30 mouse cellular contexts compared by ENCODE assay signal in genomic region chr5:147339560-147339959, GRCm38 (mm10). TPM values are rescaled to one million over a fixed set of nuclear protein-coding genes. Genes with fewer than 3 reads are reported as not detected.
DNase-seq lines count a peak whose midpoint lies in the region; ATAC-seq and TF ChIP-seq lines count a peak whose summit lies in the region.
"Had no signal": no experiment of that assay in that cellular context is flagged by ENCODE, and none has a peak within 500 bp of the region (broad histone marks: within the 10 kb centered on the region; RNA-seq: fewer than 3 reads in every experiment).

No protein-coding gene starts in this region.

- H3K9me3 ChIP-seq in liver, postnatal 0 days (ENCODE audit: low read length) = no peaks in the 10 kb centered on the region
- no peaks in the 10 kb centered on the region for H3K9me3 ChIP-seq in liver, embryonic 11.5 days (ENCODE audit: control insufficient read depth, low read length)
- H3K9me3 ChIP-seq: embryonic facial prominence, embryonic 13.5 days; heart, embryonic 10.5 days; hindbrain, embryonic 12.5 days; limb, embryonic 12.5 days; neural tube, embryonic 13.5 days had no signal

- no peaks in the 10 kb centered on the region for H3K36me3 ChIP-seq in liver, postnatal 0 days (replicated peaks; ENCODE audit: insufficient read depth, low read length)
- H3K36me3 ChIP-seq in liver, embryonic 11.5 days (ENCODE audit: control insufficient read depth, insufficient read depth, low read length) = no peaks in the 10 kb centered on the region
- no peaks in the 10 kb centered on the region for H3K36me3 ChIP-seq in kidney, adult 2 months (ENCODE audit: control insufficient read depth, insufficient read depth, low read length)
- H3K36me3 ChIP-seq: embryonic facial prominence, embryonic 13.5 days; heart, embryonic 10.5 days; hindbrain, embryonic 12.5 days; limb, embryonic 12.5 days; neural tube, embryonic 13.5 days had no signal

- TF ChIP-seq EP300 in liver, postnatal 0 days (IDR thresholded peaks at IDR 0.05; ENCODE audit: low read depth) = no peak

- no peak for DNase-seq in liver, postnatal 0 days
- no peak for DNase-seq in liver, embryonic 11.5 days (ENCODE audit: low spot score)
- peak; percentile 66 to 69 for DNase-seq in B cell, adult 2 months
- DNase-seq in kidney, adult 2 months = no peak
- DNase-seq in urinary bladder, postnatal 25 days (ENCODE audit: low spot score) = no peak
- no peak for DNase-seq in urinary bladder, postnatal 10 days (ENCODE audit: low spot score)
- DNase-seq: adrenal gland, postnatal 10 days; cerebellum, adult 9-11 months; gastrocnemius, postnatal 25 days; kidney, adult 8-10 months; lung, postnatal 10 days; right cerebral cortex, postnatal 25 days had no signal

- H3K4me3 ChIP-seq in liver, postnatal 0 days (ENCODE audit: low read depth, low read length) = no peak overlapping the region
- H3K4me3 ChIP-seq in liver, embryonic 11.5 days (ENCODE audit: low read depth, low read length) = no peak overlapping the region
- no peak overlapping the region for H3K4me3 ChIP-seq in kidney, adult 2 months (ENCODE audit: insufficient read depth, low read depth, low read length)
- H3K4me3 ChIP-seq: embryonic facial prominence, embryonic 13.5 days; heart, embryonic 10.5 days; hindbrain, embryonic 12.5 days; limb, embryonic 12.5 days; neural tube, embryonic 13.5 days had no signal

- H3K27ac ChIP-seq in liver, postnatal 0 days (ENCODE audit: low read depth) = peak overlapping the region; percentile 23; the same call in 1 of the 2 replicates
- H3K27ac ChIP-seq in liver, embryonic 11.5 days (ENCODE audit: low read depth, low read length) = no peak overlapping the region
- H3K27ac ChIP-seq in kidney, adult 2 months (ENCODE audit: insufficient read depth, low read depth, low read length) = no peak overlapping the region
- H3K27ac ChIP-seq: embryonic facial prominence, embryonic 13.5 days; heart, embryonic 10.5 days; hindbrain, embryonic 12.5 days; limb, embryonic 12.5 days; liver, embryonic 14.5 days; neural tube, embryonic 13.5 days had no signal

- ATAC-seq in liver, postnatal 0 days = peak; percentile 44; the same call in 1 of the 2 replicates
- no peak for ATAC-seq in liver, embryonic 11.5 days (replicated peaks; ENCODE audit: low FRiP score)
- ATAC-seq in common myeloid progenitor, adult 5-6 weeks (replicated peaks; ENCODE audit: low read depth, poor library complexity, severe bottlenecking) = peak; percentile 54
- ATAC-seq in neutrophil, adult 5-6 weeks (ENCODE audit: extremely low read depth, insufficient number of reproducible peaks, low FRiP score, poor library complexity, severe bottlenecking) = peak; percentile 55
- ATAC-seq: forebrain, embryonic 16.5 days; inflammation-experienced regulatory T-cells, adult 6 months had no signal

- TF ChIP-seq POLR2A in kidney, adult 2 months (IDR thresholded peaks at IDR 0.05; ENCODE audit: low read depth, low read length) = no peak

- H3K4me2 ChIP-seq in liver, postnatal 0 days (ENCODE audit: low read depth, low read length) = no peak overlapping the region
- no peak overlapping the region for H3K4me2 ChIP-seq in liver, embryonic 11.5 days
- H3K4me2 ChIP-seq: embryonic facial prominence, embryonic 13.5 days; hindbrain, embryonic 12.5 days; limb, embryonic 12.5 days; midbrain, embryonic 11.5 days; neural tube, embryonic 13.5 days had no signal

- no peak overlapping the region for H3K9ac ChIP-seq in liver, postnatal 0 days (replicated peaks)
- H3K9ac ChIP-seq in liver, embryonic 11.5 days (ENCODE audit: low read depth, low read length) = no peak overlapping the region
- H3K9ac ChIP-seq: embryonic facial prominence, embryonic 13.5 days; hindbrain, embryonic 12.5 days; limb, embryonic 12.5 days; liver, embryonic 14.5 days; neural tube, embryonic 13.5 days had no signal

- H3K27me3 ChIP-seq in liver, postnatal 0 days (ENCODE audit: insufficient read depth, low read length) = no peaks in the 10 kb centered on the region
- no peaks in the 10 kb centered on the region for H3K27me3 ChIP-seq in liver, embryonic 11.5 days (replicated peaks; ENCODE audit: control insufficient read depth, insufficient read depth, low read length)
- no peaks in the 10 kb centered on the region for H3K27me3 ChIP-seq in kidney, adult 2 months (replicated peaks; ENCODE audit: control insufficient read depth, insufficient read depth, low read length)
- H3K27me3 ChIP-seq: embryonic facial prominence, embryonic 13.5 days; hindbrain, embryonic 12.5 days; neural tube, embryonic 13.5 days; Patski had no signal

- H3K4me1 ChIP-seq in liver, postnatal 0 days (ENCODE audit: insufficient read depth) = no peaks in the 10 kb centered on the region
- H3K4me1 ChIP-seq in liver, embryonic 11.5 days (replicated peaks; ENCODE audit: control insufficient read depth, insufficient read depth, low read length) = no peaks in the 10 kb centered on the region
- H3K4me1 ChIP-seq in kidney, adult 2 months (ENCODE audit: control insufficient read depth, insufficient read depth, low read length) = no peaks in the 10 kb centered on the region
- H3K4me1 ChIP-seq: heart, embryonic 10.5 days; hindbrain, embryonic 12.5 days; neural tube, embryonic 13.5 days had no signal

- 26% methylated on average over 11 of the region's 11 CpGs for WGBS in liver, postnatal 0 days (ENCODE audit: insufficient replicate concordance)
- 60% methylated on average over 11 of the region's 11 CpGs for WGBS in liver, embryonic 11.5 days
- 89% methylated on average over 11 of the region's 11 CpGs for WGBS in kidney, adult 2 months

- TF ChIP-seq CTCF in liver, postnatal 0 days (IDR thresholded peaks at IDR 0.05; ENCODE audit: low read depth) = no peak
- TF ChIP-seq CTCF in kidney, adult 2 months (conservative IDR thresholded peaks at IDR 0.05; ENCODE audit: insufficient read depth, insufficient read length, low read depth, low read length) = no peak

RNA-seq across cellular contexts. Expression of gene Urad, which starts 17.3 kb away (rescaled TPM):
- polyA plus RNA-seq in liver, postnatal 0 days (2015; fragmentation: Nextera tagmentation; extraction: Ambion mirVana) = 35.9 and 38.6 TPM in 2 replicates
- 0.49 and 0.53 TPM in 2 replicates for polyA plus RNA-seq in liver, embryonic 11.5 days (2014; fragmentation: Nextera tagmentation; extraction: Ambion mirVana)
- not detected in 2 replicates for total RNA-seq in common myeloid progenitor, adult 5-6 weeks (2017)
- not detected in 2 replicates for total RNA-seq in neutrophil, adult 5-6 weeks (2017)
- not detected in 2 replicates for polyA plus RNA-seq in kidney, adult 2 months (2012; rRNA removed)
- total RNA-seq: ES-E14; gastrocnemius, postnatal 25 days; layer of hippocampus, postnatal 10 days; left cerebral cortex, postnatal 10 days had no signal
- polyA plus RNA-seq: brain, embryonic 14.5 days; C2C12; embryonic facial prominence, embryonic 13.5 days; forebrain, embryonic 16.5 days; heart, embryonic 10.5 days; heart, postnatal 0 days; hindbrain, embryonic 12.5 days; inflammation-experienced regulatory T-cells, adult 6 months; limb, embryonic 12.5 days; midbrain, embryonic 11.5 days; neural tube, embryonic 13.5 days; Patski had no signal

RNA-seq across cellular contexts. Expression of gene Cdx2, which starts 32.5 kb away (rescaled TPM):
- polyA plus RNA-seq in liver, postnatal 0 days (2015; fragmentation: Nextera tagmentation; extraction: Ambion mirVana) = not detected in 2 replicates
- polyA plus RNA-seq in liver, embryonic 11.5 days (2014; fragmentation: Nextera tagmentation; extraction: Ambion mirVana) = 0.14 TPM in 1 of 2 replicates, not detected in the other
- not detected in 2 replicates for total RNA-seq in common myeloid progenitor, adult 5-6 weeks (2017)
- not detected in 2 replicates for total RNA-seq in neutrophil, adult 5-6 weeks (2017)
- not detected in 2 replicates for polyA plus RNA-seq in kidney, adult 2 months (2012; rRNA removed)
- total RNA-seq: adrenal gland, postnatal 10 days; gastrocnemius, postnatal 25 days; layer of hippocampus, postnatal 10 days; left cerebral cortex, postnatal 10 days had no signal
- polyA plus RNA-seq: brain, embryonic 14.5 days; C2C12; embryonic facial prominence, embryonic 13.5 days; forebrain, embryonic 16.5 days; heart, embryonic 10.5 days; heart, postnatal 0 days; hindbrain, embryonic 12.5 days; inflammation-experienced regulatory T-cells, adult 6 months; limb, embryonic 12.5 days; liver, embryonic 14.5 days; midbrain, embryonic 11.5 days; neural tube, embryonic 13.5 days had no signal

Comparison
In these comparisons a context has a peak if more than half of its experiments do, and no peak if none do; other contexts are left out.
1. RNA of gene Urad, which starts 17.3 kb away (polyA plus RNA-seq): 35.9 to 38.6 TPM in liver, postnatal 0 days; 0.49 to 0.53 TPM in liver, embryonic 11.5 days and not detected in kidney, adult 2 months; every median in the first group is over 10 times any median in the second.
2. DNase-seq: peak in B cell, adult 2 months (2 of 2); none in liver, postnatal 0 days (single experiment), liver, embryonic 11.5 days (single experiment), kidney, adult 2 months (single experiment), urinary bladder, postnatal 25 days (single experiment) and urinary bladder, postnatal 10 days (single experiment).